Mouse (Mus musculus) megakaryocyte, embryonic 14.5 days (primary cell): ENCODE data around the gene Crtac1. TPM values are rescaled to one million over a fixed set of nuclear protein-coding genes. Genes with fewer than 3 reads are reported as not detected.

Experiments used
- H3K27me3 ChIP-seq: replicated peaks from 2 replicates; pipeline ENCODE3; 2012; ENCODE audit warnings: inconsistent platforms
- H3K36me3 ChIP-seq: replicated peaks from 2 replicates; pipeline ENCODE3; 2012; ENCODE audit warnings: low read length, inconsistent platforms, mixed read lengths
- H3K4me1 ChIP-seq: 2 replicates; pipeline ENCODE4 v1.6.1; 2012; ENCODE audit warnings: inconsistent platforms
- H3K4me3 ChIP-seq: replicated peaks from 2 replicates; pipeline ENCODE3; 2012; ENCODE audit warnings: moderate library complexity, mild to moderate bottlenecking, inconsistent platforms
- H3K9me3 ChIP-seq: 2 replicates; pipeline ENCODE4 v1.6.1; 2012; ENCODE audit warnings: inconsistent platforms
- FLI1 ChIP-seq: IDR thresholded peaks from 2 replicates; pipeline ENCODE4 v1.6.1; 2012; ENCODE audit warnings: low read length, inconsistent platforms, mixed read lengths
- GATA1 ChIP-seq: IDR thresholded peaks from 3 replicates; pipeline ENCODE4 v1.6.1; 2012; ENCODE audit warnings: mixed read lengths, low read length, inconsistent platforms, borderline replicate concordance
- polyA plus RNA-seq: library from polyadenylated mRNA; stranded (reverse); fragments of >175 nt; gene quantifications from 2 replicates; pipeline ENCODE4 v1.2.3, GENCODE M21; 2012; ENCODE audit warnings: low replicate concordance; ENCODE audit not compliant: insufficient read depth

The Crtac1 gene
- polyA plus RNA-seq, 1 experiment = 0.03 TPM

GRCm38 (mm10) chr19:42355476-42355875 lies 76.1 kb downstream of the Crtac1 start:
- TF ChIP-seq GATA1 (no peak), FLI1 (no peak)
- Histone ChIP-seq H3K4me1 (no peaks in the 10 kb centered on the region), H3K36me3 (no peaks in the 10 kb centered on the region), H3K27me3 (peaks cover 13% of the 10 kb centered on the region), H3K4me3 (no peak overlapping the region), H3K9me3 (no peaks in the 10 kb centered on the region)

- Histone ChIP-seq H3K4me1 (no peaks in the 10 kb centered on the region), H3K9me3 (peaks cover 4% of the 10 kb centered on the region; the same call in 1 of the 2 replicates), H3K27me3 (peaks cover 2% of the 10 kb centered on the region), H3K36me3 (no peaks in the 10 kb centered on the region), H3K4me3 (no peak overlapping the region)
- no peak for TF ChIP-seq FLI1
- TF ChIP-seq GATA1 = no peak
These were observed 90.4 kb downstream of the Crtac1 start for GRCm38 (mm10) chr19:42341183-42341582.

GRCm38 (mm10) chr19:42332081-42332736 lies 99.4 kb downstream of the Crtac1 start:
- H3K36me3 ChIP-seq = no peaks in the 10 kb centered on the region
- peaks cover 18% of the 10 kb centered on the region for H3K27me3 ChIP-seq
- no peaks in the 10 kb centered on the region for H3K4me1 ChIP-seq
- H3K4me3 ChIP-seq = no peak overlapping the region
- TF ChIP-seq FLI1 = no peak
- no peaks in the 10 kb centered on the region for H3K9me3 ChIP-seq

GRCm38 (mm10) chr19:42331446-42331845 lies 100.1 kb downstream of the Crtac1 start:
- no peaks in the 10 kb centered on the region for H3K36me3 ChIP-seq
- no peaks in the 10 kb centered on the region for H3K4me1 ChIP-seq
- H3K27me3 ChIP-seq = peaks cover 16% of the 10 kb centered on the region
- H3K4me3 ChIP-seq = no peak overlapping the region
- TF ChIP-seq GATA1 = no peak
- TF ChIP-seq FLI1 = no peak
- no peaks in the 10 kb centered on the region for H3K9me3 ChIP-seq

- Histone ChIP-seq H3K36me3 (no peaks in the 10 kb centered on the region), H3K4me3 (no peak overlapping the region), H3K27me3 (peaks cover 19% of the 10 kb centered on the region), H3K4me1 (no peaks in the 10 kb centered on the region), H3K9me3 (no peaks in the 10 kb centered on the region)
- no peak for TF ChIP-seq FLI1
- TF ChIP-seq GATA1 = no peak
These were observed 103.4 kb downstream of the Crtac1 start for GRCm38 (mm10) chr19:42328160-42328559.

GRCm38 (mm10) chr19:42325894-42326293 lies 105.7 kb downstream of the Crtac1 start:
- Histone ChIP-seq H3K4me3 (no peak overlapping the region), H3K9me3 (no peaks in the 10 kb centered on the region), H3K36me3 (no peaks in the 10 kb centered on the region), H3K4me1 (no peaks in the 10 kb centered on the region), H3K27me3 (peaks cover 19% of the 10 kb centered on the region)
- TF ChIP-seq FLI1 = no peak
- no peak for TF ChIP-seq GATA1

GRCm38 (mm10) chr19:42322357-42323090 lies 109.1 kb downstream of the Crtac1 start:
- Histone ChIP-seq H3K36me3 (no peaks in the 10 kb centered on the region), H3K9me3 (no peaks in the 10 kb centered on the region), H3K27me3 (peaks cover 28% of the 10 kb centered on the region), H3K4me1 (no peaks in the 10 kb centered on the region), H3K4me3 (no peak overlapping the region)
- TF ChIP-seq FLI1 = no peak
- no peak for TF ChIP-seq GATA1

GRCm38 (mm10) chr19:42321936-42322335 lies 109.6 kb downstream of the Crtac1 start:
- Histone ChIP-seq H3K36me3 (no peaks in the 10 kb centered on the region), H3K4me3 (no peak overlapping the region), H3K27me3 (peaks cover 33% of the 10 kb centered on the region), H3K9me3 (no peaks in the 10 kb centered on the region), H3K4me1 (no peaks in the 10 kb centered on the region)
- TF ChIP-seq FLI1 (no peak), GATA1 (no peak)

GRCm38 (mm10) chr19:42317648-42318425 lies 113.7 kb downstream of the Crtac1 start:
- peaks cover 5% of the 10 kb centered on the region; the same call in 1 of the 2 replicates for H3K4me1 ChIP-seq
- peaks cover 44% of the 10 kb centered on the region for H3K27me3 ChIP-seq
- H3K9me3 ChIP-seq = no peaks in the 10 kb centered on the region
- no peak overlapping the region for H3K4me3 ChIP-seq
- no peaks in the 10 kb centered on the region for H3K36me3 ChIP-seq
- no peak for TF ChIP-seq GATA1
- no peak for TF ChIP-seq FLI1

GRCm38 (mm10) chr19:42316998-42317397 lies 114.6 kb downstream of the Crtac1 start:
- Histone ChIP-seq H3K9me3 (no peaks in the 10 kb centered on the region), H3K4me1 (peaks cover 5% of the 10 kb centered on the region; the same call in 1 of the 2 replicates)
- no peak for TF ChIP-seq FLI1

More at GRCm38 (mm10) chr19:42316998-42317397, 114.6 kb downstream of the Crtac1 start:
- Histone ChIP-seq H3K27me3 (peaks cover 45% of the 10 kb centered on the region), H3K4me3 (no peak overlapping the region), H3K36me3 (no peaks in the 10 kb centered on the region)
